Mouse (Mus musculus): ENCODE data around the gene Smox. TPM values are rescaled to one million over a fixed set of nuclear protein-coding genes. Genes with fewer than 3 reads are reported as not detected.

Gene Smox
- polyA plus RNA-seq, 2 experiments, result 37.9 to 68.8 TPM

DNA sequence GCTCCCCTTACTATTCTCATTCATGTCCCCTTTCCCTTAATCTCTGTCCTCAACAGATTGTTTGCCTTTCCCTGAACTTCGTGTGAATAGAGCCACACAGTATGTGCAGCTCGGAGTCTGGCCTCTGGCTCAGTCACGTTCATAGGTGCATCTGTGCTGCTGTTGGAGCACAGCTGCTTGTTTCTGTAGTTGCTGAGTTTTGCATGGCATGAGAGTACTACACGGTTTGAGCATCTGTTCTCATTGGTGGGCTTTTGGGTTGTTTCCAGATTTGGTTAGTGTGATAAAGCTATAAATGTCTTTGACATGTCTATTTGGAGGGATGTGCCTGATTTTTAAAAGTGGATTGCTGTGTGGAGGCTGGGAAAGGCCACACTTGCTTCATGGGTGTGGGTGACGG, 19.2 kb downstream of the Smox start:
- no peaks in the 10 kb centered on the region for H3K9me3 ChIP-seq (ENCODE audit: control insufficient read depth, low read length)
- DNase-seq (ENCODE audit: low spot score) (no peak), ATAC-seq (ENCODE audit: low FRiP score, low read depth) (no peak)
- H3K4me2 ChIP-seq (replicated peaks; ENCODE audit: low read depth, low read length, severe bottlenecking), result peak overlapping the region; percentile 54; the same call in 1 of the 2 replicates
- WGBS, result 68% methylated on average over 5 of the region's 5 CpGs
- H3K9ac ChIP-seq (ENCODE audit: low read depth, low read length, severe bottlenecking), result no peak overlapping the region
- H3K4me1 ChIP-seq (ENCODE audit: control insufficient read depth, insufficient read depth, low read length), result peaks cover 39% of the 10 kb centered on the region
- no peak for TF ChIP-seq POLR2A (IDR thresholded peaks at IDR 0.05; ENCODE audit: borderline replicate concordance, extremely low read depth, insufficient read depth, insufficient read length)
- no peaks in the 10 kb centered on the region for H3K36me3 ChIP-seq (ENCODE audit: control insufficient read depth, insufficient read depth, low read length)
- H3K27me3 ChIP-seq (ENCODE audit: control insufficient read depth, insufficient read depth, low read length), result no peaks in the 10 kb centered on the region
- peak overlapping the region; percentile 14; the same call in 1 of the 2 replicates for H3K27ac ChIP-seq (replicated peaks; ENCODE audit: low read depth, low read length)
- no peak overlapping the region for H3K4me3 ChIP-seq (replicated peaks; ENCODE audit: low read length)

DNA sequence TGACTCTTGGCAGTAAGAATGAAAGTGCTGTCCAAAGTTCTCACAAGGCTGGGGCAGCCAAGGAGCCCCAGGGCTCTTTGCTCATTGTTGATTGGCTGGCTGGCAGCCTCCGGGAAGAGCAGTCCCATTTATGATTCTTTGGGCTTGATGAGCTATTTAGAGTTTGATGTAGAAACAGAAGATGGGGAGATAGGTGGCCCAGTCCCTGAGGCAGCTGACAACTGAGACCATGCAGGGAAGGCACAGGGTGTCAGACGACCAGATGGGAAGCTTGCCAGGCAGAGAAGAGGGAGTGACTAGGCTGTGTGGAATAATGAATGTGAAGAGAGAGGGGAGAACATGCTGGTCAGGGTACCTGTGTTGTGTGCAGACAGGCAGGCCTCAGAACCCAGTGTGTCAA, 22.2 kb downstream of the Smox start:
- DNase-seq (ENCODE audit: low spot score) (no peak), ATAC-seq (ENCODE audit: low FRiP score, low read depth) (no peak)
- no peak overlapping the region for H3K9ac ChIP-seq (ENCODE audit: low read depth, low read length, severe bottlenecking)
- H3K36me3 ChIP-seq (ENCODE audit: control insufficient read depth, insufficient read depth, low read length), result peaks cover 4% of the 10 kb centered on the region; the same call in 1 of the 2 replicates
- no peaks in the 10 kb centered on the region for H3K9me3 ChIP-seq (ENCODE audit: control insufficient read depth, low read length)
- WGBS, result 36% methylated on average over 2 of the region's 2 CpGs
- H3K27me3 ChIP-seq (ENCODE audit: control insufficient read depth, insufficient read depth, low read length), result no peaks in the 10 kb centered on the region
- no peak for TF ChIP-seq POLR2A (IDR thresholded peaks at IDR 0.05; ENCODE audit: borderline replicate concordance, extremely low read depth, insufficient read depth, insufficient read length)
- no peak overlapping the region for H3K4me3 ChIP-seq (replicated peaks; ENCODE audit: low read length)
- no peak overlapping the region for H3K4me2 ChIP-seq (replicated peaks; ENCODE audit: low read depth, low read length, severe bottlenecking)
- H3K27ac ChIP-seq (replicated peaks; ENCODE audit: low read depth, low read length), result no peak overlapping the region
- H3K4me1 ChIP-seq (ENCODE audit: control insufficient read depth, insufficient read depth, low read length), result peaks cover 19% of the 10 kb centered on the region

DNA sequence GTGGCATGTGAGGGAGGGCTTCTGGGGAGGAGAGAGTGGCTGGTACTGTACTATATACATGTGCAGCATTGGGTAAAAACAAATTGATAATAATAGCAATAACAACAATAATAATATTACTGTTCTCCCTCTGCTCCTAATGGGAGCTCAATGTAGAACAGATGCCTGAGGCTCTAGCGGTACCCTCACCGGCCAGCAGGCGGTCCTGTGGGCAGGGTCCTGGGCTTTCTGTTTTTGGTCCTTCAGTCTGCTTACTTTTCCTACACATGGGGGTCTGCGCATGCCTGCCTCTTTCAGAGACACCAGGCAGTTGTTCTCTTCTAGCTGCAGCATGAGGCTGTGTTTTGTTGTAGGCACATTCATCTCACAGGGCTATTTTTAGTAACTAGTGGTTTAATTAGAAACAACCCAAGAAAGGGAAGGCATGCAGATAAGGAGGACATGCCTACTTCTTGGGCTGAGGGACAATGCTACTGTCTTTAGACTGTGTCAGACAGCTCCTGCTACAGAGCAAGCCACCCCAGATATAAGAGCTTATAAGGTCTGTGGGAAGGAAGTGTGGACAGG, 22.8 kb downstream of the Smox start:
- no peak overlapping the region for H3K9ac ChIP-seq (ENCODE audit: low read depth, low read length, severe bottlenecking)
- H3K27ac ChIP-seq (replicated peaks; ENCODE audit: low read depth, low read length), result no peak overlapping the region
- WGBS, result 80% methylated on average over 4 of the region's 4 CpGs
- no peaks in the 10 kb centered on the region for H3K27me3 ChIP-seq (ENCODE audit: control insufficient read depth, insufficient read depth, low read length)
- H3K36me3 ChIP-seq (ENCODE audit: control insufficient read depth, insufficient read depth, low read length), result peaks cover 11% of the 10 kb centered on the region
- DNase-seq (ENCODE audit: low spot score) (no peak), ATAC-seq (ENCODE audit: low FRiP score, low read depth) (no peak)
- TF ChIP-seq POLR2A (IDR thresholded peaks at IDR 0.05; ENCODE audit: borderline replicate concordance, extremely low read depth, insufficient read depth, insufficient read length), result no peak
- H3K9me3 ChIP-seq (ENCODE audit: control insufficient read depth, low read length), result no peaks in the 10 kb centered on the region
- H3K4me2 ChIP-seq (replicated peaks; ENCODE audit: low read depth, low read length, severe bottlenecking), result no peak overlapping the region
- no peak overlapping the region for H3K4me3 ChIP-seq (replicated peaks; ENCODE audit: low read length)
- H3K4me1 ChIP-seq (ENCODE audit: control insufficient read depth, insufficient read depth, low read length), result peaks cover 13% of the 10 kb centered on the region

DNA sequence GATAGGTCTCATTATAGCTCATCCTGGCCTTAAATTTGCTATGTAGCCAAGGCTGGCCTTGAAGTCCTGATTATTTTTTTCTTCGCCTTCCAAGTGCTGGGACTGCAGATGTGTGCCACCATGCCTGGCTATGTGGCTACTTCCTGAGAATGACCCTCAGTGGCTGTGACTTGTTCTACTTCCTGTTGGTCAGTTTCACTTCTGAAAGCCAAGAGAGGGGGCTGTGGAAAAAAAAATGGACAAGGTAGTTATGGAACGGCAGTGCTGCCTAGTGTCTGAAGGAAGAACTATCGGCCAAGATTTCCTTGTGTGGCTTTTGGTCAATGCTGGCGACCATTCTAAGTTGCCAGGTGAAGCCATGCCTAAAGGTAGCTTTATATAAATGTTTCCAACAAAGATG, 26.3 kb downstream of the Smox start:
- 94% methylated on average over 4 of the region's 4 CpGs for WGBS
- H3K9ac ChIP-seq (ENCODE audit: low read depth, low read length, severe bottlenecking), result no peak overlapping the region
- no peaks in the 10 kb centered on the region for H3K4me1 ChIP-seq (ENCODE audit: control insufficient read depth, insufficient read depth, low read length)
- peaks cover 32% of the 10 kb centered on the region for H3K36me3 ChIP-seq (ENCODE audit: control insufficient read depth, insufficient read depth, low read length)
- no peak overlapping the region for H3K4me3 ChIP-seq (replicated peaks; ENCODE audit: low read length)
- H3K9me3 ChIP-seq (ENCODE audit: control insufficient read depth, low read length), result no peaks in the 10 kb centered on the region
- H3K27ac ChIP-seq (replicated peaks; ENCODE audit: low read depth, low read length), result no peak overlapping the region
- no peaks in the 10 kb centered on the region for H3K27me3 ChIP-seq (ENCODE audit: control insufficient read depth, insufficient read depth, low read length)
- no peak for TF ChIP-seq POLR2A (IDR thresholded peaks at IDR 0.05; ENCODE audit: borderline replicate concordance, extremely low read depth, insufficient read depth, insufficient read length)
- ATAC-seq (ENCODE audit: low FRiP score, low read depth), result no peak
- no peak for DNase-seq (ENCODE audit: low spot score)
- H3K4me2 ChIP-seq (replicated peaks; ENCODE audit: low read depth, low read length, severe bottlenecking), result no peak overlapping the region

DNA sequence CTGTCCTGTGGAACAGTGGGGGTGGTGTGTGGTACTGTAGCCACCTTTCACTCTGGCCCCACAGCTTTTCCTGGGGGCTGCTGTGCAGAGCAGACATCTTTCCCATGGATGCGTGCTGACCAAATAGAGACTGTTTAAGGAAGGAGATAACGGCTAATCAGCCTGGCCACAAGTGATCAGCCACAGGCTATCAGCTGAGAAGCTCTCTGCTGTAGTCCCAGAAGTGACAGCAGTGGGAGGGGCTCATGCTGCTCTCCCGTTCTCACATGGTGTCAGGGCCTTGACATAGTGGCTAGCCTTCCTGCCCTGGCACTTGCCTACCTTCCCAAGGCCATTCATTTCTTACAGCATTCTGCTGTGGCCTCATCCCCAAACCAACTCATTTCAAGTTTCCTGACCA, 27.5 kb downstream of the Smox start:
- no peak overlapping the region for H3K27ac ChIP-seq (replicated peaks; ENCODE audit: low read depth, low read length)

More for the DNA sequence above, 27.5 kb downstream of the Smox start:
- no peak for TF ChIP-seq POLR2A (IDR thresholded peaks at IDR 0.05; ENCODE audit: borderline replicate concordance, extremely low read depth, insufficient read depth, insufficient read length)
- H3K27me3 ChIP-seq (ENCODE audit: control insufficient read depth, insufficient read depth, low read length), result no peaks in the 10 kb centered on the region
- 50% methylated on average over 3 of the region's 3 CpGs for WGBS
- H3K4me1 ChIP-seq (ENCODE audit: control insufficient read depth, insufficient read depth, low read length), result no peaks in the 10 kb centered on the region
- no peak overlapping the region for H3K4me3 ChIP-seq (replicated peaks; ENCODE audit: low read length)
- ATAC-seq (ENCODE audit: low FRiP score, low read depth) (no peak), DNase-seq (ENCODE audit: low spot score) (no peak)
- H3K4me2 ChIP-seq (replicated peaks; ENCODE audit: low read depth, low read length, severe bottlenecking), result no peak overlapping the region
- H3K9me3 ChIP-seq (ENCODE audit: control insufficient read depth, low read length), result no peaks in the 10 kb centered on the region
- peaks cover 32% of the 10 kb centered on the region for H3K36me3 ChIP-seq (ENCODE audit: control insufficient read depth, insufficient read depth, low read length)
- no peak overlapping the region for H3K9ac ChIP-seq (ENCODE audit: low read depth, low read length, severe bottlenecking)
